Mouse (Mus musculus): ENCODE data around the gene Vmn1r234. TPM values are rescaled to one million over a fixed set of nuclear protein-coding genes. Genes with fewer than 3 reads are reported as not detected.
"Not testable (repeated sequence)": the region's sequence is repeated elsewhere in the genome, so short reads cannot be mapped to it uniquely, and the experiment has no call there.

The Vmn1r234 gene
- polyA plus RNA-seq (2015; fragmentation: Nextera tagmentation; extraction: Ambion mirVana), result not detected in 2 replicates

DNA sequence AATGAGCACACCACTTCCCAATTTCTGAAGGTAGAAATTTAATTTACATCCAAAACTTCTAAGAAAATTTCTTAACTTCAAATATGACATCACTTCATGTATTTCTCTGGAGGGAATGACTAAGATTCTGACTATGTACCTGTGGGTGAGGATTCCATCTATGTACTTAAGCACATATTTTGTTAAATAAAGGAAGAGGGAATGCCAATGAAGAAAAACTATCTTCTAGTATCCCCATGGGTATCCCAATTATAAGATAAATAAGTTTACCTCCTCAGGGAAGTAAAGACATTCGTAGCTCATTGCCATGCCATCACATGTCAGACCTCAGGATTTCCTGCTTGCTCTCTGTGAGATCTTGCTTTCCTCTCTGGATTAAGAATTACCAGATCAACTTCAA is at the start of gene Vmn1r234:
Vmn1r234 (plus strand) TSS at position 301 of the 400 bp plus-strand sequence.
- H3K9ac ChIP-seq, result no peak within 1 kb of the TSS
- no peak within 1 kb of the TSS for H3K4me3 ChIP-seq
- no peaks in the 10 kb centered on the region for H3K36me3 ChIP-seq
- H3K27ac ChIP-seq, result no peak within 1 kb of the TSS
- 97% methylated on average over 1 of the region's 1 CpGs for WGBS
- H3K9me3 ChIP-seq, result no peaks in the 10 kb centered on the region
- no peaks in the 10 kb centered on the region for H3K4me1 ChIP-seq
- H3K27me3 ChIP-seq, result no peaks in the 10 kb centered on the region
- ATAC-seq (ENCODE audit: low FRiP score, low read depth), result no peak
- H3K4me2 ChIP-seq (replicated peaks), result no peak within 1 kb of the TSS

DNA sequence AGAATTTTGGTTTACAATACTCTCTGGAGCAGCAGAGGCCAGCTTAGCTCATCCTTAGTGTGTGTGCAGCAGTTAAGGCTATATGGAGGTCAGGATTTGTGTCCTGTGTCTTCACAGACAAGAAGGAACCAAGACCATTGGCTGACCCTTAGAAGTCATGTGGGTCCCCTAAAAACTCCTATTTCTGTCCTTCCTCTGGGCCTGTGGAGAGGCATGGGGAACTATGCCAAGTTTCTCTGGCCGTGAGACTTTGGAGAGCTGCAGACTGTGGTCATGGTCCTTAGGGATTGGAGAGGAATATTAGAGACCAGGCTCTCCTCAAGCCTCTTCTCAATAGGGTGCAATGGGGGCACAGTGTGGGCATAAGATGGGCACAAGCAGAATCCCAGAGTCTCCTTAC is 14.8 kb upstream of the Vmn1r234 start:
- H3K4me2 ChIP-seq (replicated peaks); H3K27ac ChIP-seq; H3K4me1 ChIP-seq; ATAC-seq (ENCODE audit: low FRiP score, low read depth); H3K9me3 ChIP-seq; H3K4me3 ChIP-seq; H3K9ac ChIP-seq; H3K36me3 ChIP-seq; H3K27me3 ChIP-seq: not testable (repeated sequence)
- WGBS, result 81% methylated on average over 1 of the region's 1 CpGs

DNA sequence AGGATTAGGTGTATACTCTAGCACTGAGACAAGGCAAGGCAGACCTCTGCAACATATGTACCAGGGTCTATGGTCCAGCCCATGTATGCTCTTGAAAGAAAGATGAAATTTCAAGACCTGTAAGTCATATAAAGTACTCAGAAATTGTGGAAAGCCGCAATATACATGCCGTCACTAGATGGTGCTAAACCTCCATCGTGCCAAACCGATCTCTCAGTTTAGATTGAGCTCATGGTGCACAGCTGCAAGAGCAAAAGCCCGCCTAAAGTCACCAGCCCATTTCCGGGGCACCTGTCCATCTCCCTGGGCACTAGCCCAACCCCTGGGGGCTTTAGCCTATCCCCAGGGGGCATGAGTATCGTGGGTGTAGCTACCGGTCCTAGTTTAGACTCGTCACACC is 5.8 kb downstream of the Vmn1r234 start:
- H3K4me3 ChIP-seq, result no peak overlapping the region
- no peak overlapping the region for H3K27ac ChIP-seq
- no peaks in the 10 kb centered on the region for H3K4me1 ChIP-seq
- H3K36me3 ChIP-seq, result no peaks in the 10 kb centered on the region
- no peak overlapping the region for H3K9ac ChIP-seq
- 31% methylated on average over 9 of the region's 9 CpGs for WGBS
- peak; percentile 32; the same call in 1 of the 2 replicates for ATAC-seq (ENCODE audit: low FRiP score, low read depth)
- no peaks in the 10 kb centered on the region for H3K27me3 ChIP-seq
- no peak overlapping the region for H3K4me2 ChIP-seq (replicated peaks)
- no peaks in the 10 kb centered on the region for H3K9me3 ChIP-seq

DNA sequence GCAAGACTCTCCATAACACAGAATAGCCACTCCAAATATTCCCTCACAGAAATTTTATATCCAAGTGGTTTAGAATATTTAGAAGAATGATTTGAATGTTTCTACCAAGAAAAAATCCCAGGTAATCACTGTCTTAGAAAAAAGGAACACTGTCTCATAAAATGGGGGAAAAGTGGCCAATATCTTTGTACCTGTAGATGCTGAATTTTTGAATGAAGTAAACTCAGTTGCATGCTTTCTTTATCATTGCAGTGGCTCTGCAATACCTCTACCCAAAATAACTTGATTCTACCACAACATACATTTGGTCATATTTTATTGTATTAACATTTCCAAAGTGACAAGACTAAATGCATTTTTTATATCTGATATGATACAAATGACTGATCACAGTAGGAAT is 30.2 kb downstream of the Vmn1r234 start, which contains the start of gene Vmn1r235:
Vmn1r235 (plus strand) TSS at position 301 of the 400 bp plus-strand sequence.
- ATAC-seq (ENCODE audit: low FRiP score, low read depth), result no peak
- no peaks in the 10 kb centered on the region for H3K27me3 ChIP-seq

DNA sequence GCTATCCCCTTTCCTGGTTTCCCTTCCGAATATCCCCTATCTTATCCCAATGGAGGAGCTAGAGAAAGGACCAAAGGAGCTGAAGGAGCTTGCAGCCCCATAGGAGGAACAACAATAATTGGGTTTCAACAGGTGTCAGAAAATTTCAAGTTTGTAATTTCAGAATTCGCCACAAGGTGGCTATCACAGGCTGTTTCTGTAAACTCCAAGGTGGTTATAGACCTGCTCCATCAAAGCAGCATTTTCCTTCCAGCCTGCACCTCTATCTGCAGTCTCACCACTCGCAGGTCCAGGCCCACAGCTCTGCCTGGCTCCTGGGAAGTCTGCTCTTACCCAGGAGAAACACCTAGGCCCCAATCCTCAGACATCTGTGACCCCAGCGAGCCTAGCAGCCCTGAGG is 46.2 kb downstream of the Vmn1r234 start:
- Histone ChIP-seq H3K9me3 (no peaks in the 10 kb centered on the region), H3K4me3 (no peak overlapping the region), H3K4me2 (replicated peaks) (no peak overlapping the region), H3K36me3 (no peaks in the 10 kb centered on the region), H3K9ac (no peak overlapping the region), H3K4me1 (no peaks in the 10 kb centered on the region), H3K27ac (no peak overlapping the region), H3K27me3 (no peaks in the 10 kb centered on the region)
- no peak for ATAC-seq (ENCODE audit: low FRiP score, low read depth)
- WGBS, result 14% methylated on average over 4 of the region's 4 CpGs

More for the DNA sequence above, 30.2 kb downstream of the Vmn1r234 start, which contains the start of gene Vmn1r235:
- no peak within 1 kb of the TSS for H3K27ac ChIP-seq
- no peak within 1 kb of the TSS for H3K9ac ChIP-seq
- no peak within 1 kb of the TSS for H3K4me3 ChIP-seq
- H3K36me3 ChIP-seq, result no peaks in the 10 kb centered on the region
- no peaks in the 10 kb centered on the region for H3K9me3 ChIP-seq
- H3K4me2 ChIP-seq (replicated peaks), result no peak within 1 kb of the TSS
- no peaks in the 10 kb centered on the region for H3K4me1 ChIP-seq

DNA sequence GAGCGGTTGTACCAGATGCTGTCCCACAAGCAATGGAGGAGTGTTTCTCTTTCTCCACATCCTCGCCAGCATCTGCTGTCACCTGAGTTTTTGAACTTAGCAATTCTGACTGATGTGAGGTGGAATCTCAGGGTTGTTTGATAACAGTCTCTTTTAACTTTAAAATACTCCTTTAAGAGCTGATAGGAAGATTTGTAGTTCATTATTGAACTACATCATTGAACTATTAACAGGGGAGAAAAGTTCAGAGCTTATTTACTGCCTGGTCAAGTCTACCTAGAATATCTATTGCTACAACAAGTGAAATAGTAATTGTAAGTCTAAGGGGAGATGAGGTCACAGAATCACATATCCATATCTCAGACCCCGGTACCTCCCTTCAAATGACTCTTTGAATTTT is 56.8 kb downstream of the Vmn1r234 start, which contains the start of gene Vmn1r236:
Vmn1r236 (plus strand) TSS at position 301 of the 400 bp plus-strand sequence.
- no peaks in the 10 kb centered on the region for H3K9me3 ChIP-seq
- H3K4me3 ChIP-seq, result no peak within 1 kb of the TSS
- ATAC-seq (ENCODE audit: low FRiP score, low read depth), result no peak
- WGBS, result 78% methylated on average over 3 of the region's 3 CpGs
- no peak within 1 kb of the TSS for H3K9ac ChIP-seq
- no peak within 1 kb of the TSS for H3K4me2 ChIP-seq (replicated peaks)
- H3K4me1 ChIP-seq, result no peaks in the 10 kb centered on the region
- no peaks in the 10 kb centered on the region for H3K36me3 ChIP-seq
- H3K27me3 ChIP-seq, result no peaks in the 10 kb centered on the region
- H3K27ac ChIP-seq, result no peak within 1 kb of the TSS

DNA sequence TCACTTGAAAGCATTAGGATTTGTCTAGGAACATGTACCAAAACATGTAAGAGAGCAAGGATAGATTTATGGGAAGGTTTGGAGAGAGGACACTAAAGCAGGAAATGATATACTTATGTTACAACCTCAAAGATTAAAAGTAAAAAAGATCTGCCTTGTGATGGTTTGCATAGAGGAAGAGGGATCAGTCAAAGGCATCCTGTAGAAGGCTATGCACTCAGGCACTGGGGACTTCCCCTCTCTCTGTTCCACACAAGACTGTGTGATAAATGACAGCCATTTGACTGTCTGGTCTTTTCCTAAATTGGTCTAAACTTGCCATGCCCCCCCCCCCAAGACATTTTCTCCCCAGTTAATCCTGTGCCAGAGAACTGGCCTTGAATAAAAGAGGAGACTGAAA is 58.5 kb downstream of the Vmn1r234 start:
- no peak for ATAC-seq (ENCODE audit: low FRiP score, low read depth)
- Histone ChIP-seq H3K4me2 (replicated peaks) (no peak overlapping the region), H3K27ac (no peak overlapping the region), H3K4me1 (no peaks in the 10 kb centered on the region), H3K36me3 (no peaks in the 10 kb centered on the region), H3K9me3 (no peaks in the 10 kb centered on the region), H3K27me3 (no peaks in the 10 kb centered on the region), H3K9ac (no peak overlapping the region), H3K4me3 (no peak overlapping the region)

Small RNA genes within 50 kb of the gene (microRNA-seq; reads per million reads assigned to microRNA genes)
- gene Gm26384, result not detected

Other genes with a start within 250 kb of the Vmn1r234 start
- gene Vmn1r233, start 229.6 kb upstream of the Vmn1r234 start, polyA plus RNA-seq (2015; fragmentation: Nextera tagmentation; extraction: Ambion mirVana), result not detected in 2 replicates
- 20.5 and 21.1 TPM in 2 replicates for gene Zfp160, start 217.2 kb upstream of the Vmn1r234 start, polyA plus RNA-seq (2015; fragmentation: Nextera tagmentation; extraction: Ambion mirVana)
- not detected in 2 replicates for gene Vmn1r235, start 30.3 kb downstream of the Vmn1r234 start, polyA plus RNA-seq (2015; fragmentation: Nextera tagmentation; extraction: Ambion mirVana)
- not detected in 2 replicates for gene Vmn1r236, start 56.9 kb downstream of the Vmn1r234 start, polyA plus RNA-seq (2015; fragmentation: Nextera tagmentation; extraction: Ambion mirVana)
- gene Vmn1r237, start 85.8 kb downstream of the Vmn1r234 start, polyA plus RNA-seq (2015; fragmentation: Nextera tagmentation; extraction: Ambion mirVana), result not detected in 2 replicates
- gene Zfp677, start 157.7 kb downstream of the Vmn1r234 start, polyA plus RNA-seq (2015; fragmentation: Nextera tagmentation; extraction: Ambion mirVana), result 3.5 and 4.6 TPM in 2 replicates
- gene Zfp54, start 197.1 kb downstream of the Vmn1r234 start, polyA plus RNA-seq (2015; fragmentation: Nextera tagmentation; extraction: Ambion mirVana), result 4.1 and 4.8 TPM in 2 replicates
- gene Zfp51, start 224.3 kb downstream of the Vmn1r234 start, polyA plus RNA-seq (2015; fragmentation: Nextera tagmentation; extraction: Ambion mirVana), result 17.3 and 18.0 TPM in 2 replicates

Data from limb, embryonic 13.5 days (tissue).